Mouse (Mus musculus): Measurements from ENCODE around the gene Dab1.

Dab1 gene

GRCm38 (mm10) chr4:104579946-104580544 is 960.9 kb downstream of the Dab1 start:
- in situ Hi-C loops (cut with MboI, MseI), result no loop called here

- in situ Hi-C loops (cut with MboI, MseI), result no loop called here
These were observed 963.6 kb downstream of the Dab1 start for GRCm38 (mm10) chr4:104582726-104583125.

GRCm38 (mm10) chr4:104587826-104588225 is 968.7 kb downstream of the Dab1 start:
- in situ Hi-C loops (cut with MboI, MseI), result no loop called here

GRCm38 (mm10) chr4:104596936-104597335 is 977.8 kb downstream of the Dab1 start:
- in situ Hi-C loops (cut with MboI, MseI), result no loop called here

- in situ Hi-C loops (cut with MboI, MseI), result no loop called here
These were observed 978.6 kb downstream of the Dab1 start for GRCm38 (mm10) chr4:104597490-104598465.

- in situ Hi-C loops (cut with MboI, MseI), result no loop called here
These were observed 983.6 kb downstream of the Dab1 start for GRCm38 (mm10) chr4:104602804-104603203.

- in situ Hi-C loops (cut with MboI, MseI), result no loop called here
These were observed 985.1 kb downstream of the Dab1 start for GRCm38 (mm10) chr4:104604298-104604697.

GRCm38 (mm10) chr4:104606881-104607280 is 987.7 kb downstream of the Dab1 start:
- in situ Hi-C loops (cut with MboI, MseI), result no loop called here

GRCm38 (mm10) chr4:104607636-104608035 is 988.5 kb downstream of the Dab1 start:
- in situ Hi-C loops (cut with MboI, MseI), result no loop called here

GRCm38 (mm10) chr4:104619452-104619851 is 1000.3 kb downstream of the Dab1 start:
- in situ Hi-C loops (cut with MboI, MseI), result no loop called here

GRCm38 (mm10) chr4:104625316-104625715 is 1006.2 kb downstream of the Dab1 start:
- in situ Hi-C loops (cut with MboI, MseI), result loop anchor here (25.0 kb wide), 1 partner anchor 1887 kb away; no protein-coding TSS in a partner anchor

GRCm38 (mm10) chr4:104628708-104629107 is 1009.5 kb downstream of the Dab1 start:
- in situ Hi-C loops (cut with MboI, MseI), result loop anchor here (25.0 kb wide), 1 partner anchor 1884 kb away; no protein-coding TSS in a partner anchor

- in situ Hi-C loops (cut with MboI, MseI), result loop anchor here (25.0 kb wide), 1 partner anchor 1875 kb away; no protein-coding TSS in a partner anchor
These were observed 1017.9 kb downstream of the Dab1 start for GRCm38 (mm10) chr4:104637016-104637415.

GRCm38 (mm10) chr4:104640617-104641016 is 1021.5 kb downstream of the Dab1 start:
- in situ Hi-C loops (cut with MboI, MseI), result loop anchor here (25.0 kb wide), 1 partner anchor 1872 kb away; no protein-coding TSS in a partner anchor

GRCm38 (mm10) chr4:104642761-104643469 is 1023.8 kb downstream of the Dab1 start:
- in situ Hi-C loops (cut with MboI, MseI), result loop anchor here (25.0 kb wide), 1 partner anchor 1869 kb away; no protein-coding TSS in a partner anchor

- in situ Hi-C loops (cut with MboI, MseI), result loop anchor here (25.0 kb wide), 1 partner anchor 1869 kb away; no protein-coding TSS in a partner anchor
These were observed 1024.6 kb downstream of the Dab1 start for GRCm38 (mm10) chr4:104643534-104644356.

- in situ Hi-C loops (cut with MboI, MseI), result loop anchor here (25.0 kb wide), 1 partner anchor 1868 kb away; no protein-coding TSS in a partner anchor
These were observed 1025.1 kb downstream of the Dab1 start for GRCm38 (mm10) chr4:104644357-104644630.

GRCm38 (mm10) chr4:104644862-104645261 is 1025.7 kb downstream of the Dab1 start:
- in situ Hi-C loops (cut with MboI, MseI), result loop anchor here (25.0 kb wide), 1 partner anchor 1867 kb away; no protein-coding TSS in a partner anchor

GRCm38 (mm10) chr4:104651761-104652160 is 1032.6 kb downstream of the Dab1 start:
- in situ Hi-C loops (cut with MboI, MseI), result no loop called here

GRCm38 (mm10) chr4:104656728-104657127 is 1037.6 kb downstream of the Dab1 start:
- in situ Hi-C loops (cut with MboI, MseI), result no loop called here

Data from regulatory T cell (primary cell).